Mouse (Mus musculus) A20 (cell line): ENCODE data around the gene Col1a1.

Source experiments
- DNase-seq: peaks from one replicate; pipeline ENCODE4 v3.0.0-alpha.2; 2011; ENCODE audit warnings: low read depth, low spot score

Col1a1 gene

DNA sequence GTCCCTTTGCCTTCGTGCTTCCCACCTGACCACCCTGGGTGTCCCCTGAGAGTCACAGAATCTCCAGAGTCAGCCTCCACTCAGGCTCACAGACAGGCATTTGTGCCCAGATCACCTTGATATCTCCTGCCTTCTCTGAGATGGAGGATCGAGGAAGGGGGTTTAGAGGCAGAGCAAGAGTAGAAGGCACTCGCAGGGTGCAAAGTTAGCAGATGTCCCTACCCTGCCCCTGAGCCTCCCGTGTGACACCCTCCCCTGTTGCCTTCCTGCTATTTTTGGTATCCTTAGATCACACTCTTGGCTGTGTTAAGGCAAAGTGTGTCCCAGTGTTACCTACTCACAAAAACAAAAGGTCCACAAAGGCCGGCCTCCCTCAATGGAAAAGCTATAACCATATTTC, 40.2 kb downstream of the Col1a1 start, which contains the start of gene Sgca:
Gene Sgca, minus strand, starts transcription at position 129 of the 400 bp plus-strand sequence.
- DNase-seq = no peak

GRCm38 (mm10) chr11:94978178-94978915, 42.3 kb downstream of the Col1a1 start:
- DNase-seq = no peak

GRCm38 (mm10) chr11:94978947-94979346, 42.9 kb downstream of the Col1a1 start:
- peak; percentile 94 for DNase-seq

- no peak for DNase-seq
Measured at GRCm38 (mm10) chr11:94979462-94980179, 43.6 kb downstream of the Col1a1 start.

GRCm38 (mm10) chr11:94985140-94985539, 49.1 kb downstream of the Col1a1 start:
- DNase-seq = no peak

- no peak for DNase-seq
Measured at GRCm38 (mm10) chr11:94985822-94986221, 49.8 kb downstream of the Col1a1 start.

- no peak for DNase-seq
Measured at GRCm38 (mm10) chr11:94986435-94986834, 50.4 kb downstream of the Col1a1 start.

DNA sequence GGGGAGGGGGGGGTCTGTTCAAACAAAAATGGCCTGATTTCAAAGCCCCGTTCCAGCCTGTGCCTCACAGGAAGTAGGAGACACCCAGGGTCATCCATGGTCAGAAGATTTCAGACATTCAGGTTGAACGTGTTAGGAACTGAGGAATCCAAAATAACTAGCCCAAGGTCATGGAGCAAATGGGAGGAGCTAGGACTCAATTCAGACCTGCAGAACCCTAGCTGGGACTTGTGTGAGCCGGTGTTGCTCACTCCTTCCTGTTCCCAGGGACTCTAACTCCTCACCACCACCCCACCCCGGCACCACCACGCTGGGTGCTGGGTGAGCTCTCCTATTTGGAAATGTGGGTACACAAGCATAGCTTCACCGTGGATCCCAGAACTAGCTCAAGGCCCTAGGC, 51.3 kb downstream of the Col1a1 start:
- no peak for DNase-seq

DNA sequence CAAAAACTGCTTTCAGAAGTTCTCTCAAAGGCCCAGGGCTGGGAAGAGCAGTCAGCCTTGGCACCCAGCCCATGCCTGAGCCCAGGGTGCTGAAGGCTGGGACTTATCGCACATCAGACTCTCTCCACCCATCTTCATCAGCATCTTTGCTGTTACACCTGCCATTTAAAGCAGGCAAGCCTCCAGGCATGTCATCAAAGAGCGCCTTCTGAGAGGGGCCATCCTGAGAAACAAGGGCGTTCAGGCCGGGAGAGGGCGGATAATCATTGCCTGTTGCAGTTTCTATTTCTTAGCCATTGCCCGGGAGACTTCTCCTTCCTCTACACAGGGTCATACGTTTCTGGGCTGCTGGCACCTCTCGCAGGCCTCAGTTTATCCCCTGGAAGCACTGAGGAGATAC, 51.8 kb downstream of the Col1a1 start:
- no peak for DNase-seq

DNA sequence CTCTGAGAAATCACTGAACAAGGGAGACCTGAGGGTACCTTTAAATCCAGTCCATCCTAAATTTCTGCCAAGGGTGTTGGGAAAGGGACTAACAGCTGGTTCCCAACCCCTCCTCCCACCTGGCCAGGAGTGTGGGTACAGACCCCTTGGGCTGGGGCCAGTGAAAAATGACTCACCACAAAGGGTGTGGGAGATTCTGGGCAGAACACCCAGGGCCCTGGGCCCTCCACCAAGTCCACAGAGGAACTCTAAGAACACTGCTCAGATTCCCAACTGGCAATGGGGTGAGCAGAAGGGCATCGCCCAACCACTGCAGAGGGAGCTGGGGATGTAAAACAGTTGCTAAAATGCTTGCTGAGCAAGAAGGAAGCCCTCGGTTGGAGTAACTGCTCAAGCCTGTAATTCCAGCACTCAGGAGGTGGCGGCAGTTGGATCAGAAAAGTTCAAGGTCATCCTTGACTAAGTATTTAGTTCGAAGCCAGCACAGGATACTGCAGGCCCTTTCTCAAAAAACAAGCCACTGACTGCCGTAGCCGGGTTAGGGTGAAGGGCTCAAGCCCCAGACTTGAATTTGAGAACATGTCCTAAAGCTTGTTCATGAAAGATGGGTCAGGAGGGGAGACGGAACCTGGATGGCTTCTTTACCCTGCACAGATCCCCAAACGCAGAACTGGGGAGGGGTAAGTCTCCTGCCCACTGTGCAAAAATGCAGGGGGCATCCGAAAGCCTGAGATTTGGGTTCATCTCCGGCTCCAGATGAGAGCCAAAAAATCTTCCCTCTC, 52.9 kb downstream of the Col1a1 start:
- DNase-seq = peak; percentile 41

DNA sequence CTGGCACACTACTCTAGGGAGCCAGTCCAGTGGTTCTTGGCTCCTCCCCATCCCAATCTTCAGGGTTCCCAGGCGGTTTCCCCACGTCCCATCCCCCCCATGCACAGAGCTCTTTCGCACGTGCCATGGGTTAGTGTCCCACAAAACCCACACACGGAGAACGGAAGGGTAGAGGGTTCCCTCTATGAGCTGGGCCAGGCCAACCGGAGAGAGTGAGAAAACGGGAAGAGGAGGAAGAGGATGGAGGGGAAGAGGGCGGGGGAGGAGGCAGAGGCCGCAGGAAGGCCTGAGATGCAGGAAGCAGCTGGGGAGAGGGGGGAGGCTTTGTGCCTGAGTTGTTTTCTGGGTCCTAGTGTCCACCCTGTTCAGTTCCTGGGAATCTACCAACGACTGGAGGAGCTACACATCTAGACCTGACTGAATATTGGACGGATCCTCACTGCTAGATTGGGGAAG, 53.6 kb downstream of the Col1a1 start:
- DNase-seq = peak; percentile 89

DNA sequence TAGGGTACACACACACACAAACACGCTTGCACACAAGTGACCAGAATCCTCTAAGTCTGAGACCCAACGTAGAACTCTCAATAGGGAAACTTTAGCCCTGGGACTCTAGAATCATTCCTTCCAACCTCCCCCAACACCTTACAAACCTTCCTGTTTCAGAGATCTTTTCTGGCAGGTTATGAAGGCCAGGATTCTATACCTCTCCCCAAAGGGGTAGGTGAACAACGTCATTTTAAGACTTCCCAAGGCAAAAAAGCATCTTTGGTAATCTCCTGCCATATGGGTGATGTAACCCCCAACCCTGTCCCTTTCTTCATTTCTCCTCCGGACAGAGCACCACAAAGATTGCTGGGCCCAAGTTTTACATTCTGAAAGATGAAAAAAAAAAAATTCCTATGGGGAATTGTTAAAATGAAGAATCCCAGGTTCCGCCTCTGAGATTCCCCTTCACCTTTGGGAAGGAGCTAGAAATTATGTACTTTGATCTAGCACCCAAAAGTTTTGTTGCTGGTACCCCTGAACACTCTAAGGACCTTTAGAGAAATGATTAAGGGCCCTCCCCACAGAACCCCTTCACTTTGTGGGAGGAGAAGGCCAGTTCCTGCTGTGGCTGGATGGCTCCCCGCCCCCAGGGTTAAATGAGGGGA, 54.2 kb downstream of the Col1a1 start:
- DNase-seq = no peak

DNA sequence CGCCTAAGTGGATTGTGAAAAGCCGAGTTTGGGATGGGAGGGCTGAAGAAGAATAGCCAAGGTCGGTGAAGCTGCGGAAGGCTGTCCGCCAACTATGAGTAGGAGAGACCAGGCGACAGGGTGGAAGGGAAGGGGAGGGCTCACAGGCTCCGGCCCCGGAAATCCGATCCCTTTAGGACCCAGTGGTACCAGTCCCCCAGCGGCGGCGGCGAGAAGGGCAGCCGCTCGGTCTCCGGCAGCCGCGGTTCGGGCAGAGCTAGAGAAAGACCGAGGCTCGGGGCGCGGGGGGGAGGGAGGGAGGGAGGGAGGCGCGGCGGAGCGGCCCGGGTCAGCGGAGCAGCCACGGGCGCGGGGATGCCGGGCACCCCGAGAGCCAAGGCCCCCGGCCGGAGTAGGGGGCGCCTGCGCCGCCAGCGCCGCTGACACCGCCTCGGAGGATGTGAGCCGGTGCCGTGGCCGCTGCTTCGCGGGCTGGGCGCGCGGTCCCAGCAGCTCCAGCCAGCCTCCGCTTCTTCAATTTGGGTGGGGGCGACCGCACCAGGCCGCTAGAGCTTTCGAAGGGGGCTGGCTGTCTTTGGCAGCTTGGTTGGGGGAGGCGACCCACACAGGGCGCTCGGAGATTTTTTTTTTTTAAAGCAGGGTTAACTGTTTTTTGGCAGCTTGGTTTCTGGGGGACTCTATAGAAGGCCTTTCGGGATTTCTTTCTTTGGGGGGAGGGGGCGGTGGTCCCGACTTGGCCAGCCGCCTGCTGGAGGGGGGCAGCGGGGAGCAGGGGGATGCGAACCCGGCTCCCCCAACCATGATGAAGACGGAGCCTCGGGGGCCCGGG, 54.9 kb downstream of the Col1a1 start, which contains the start of gene Ppp1r9b:
Gene Ppp1r9b, plus strand, starts transcription at position 287 of the 829 bp plus-strand sequence.
- peak; percentile 94 for DNase-seq

- DNase-seq = peak; percentile 65
Measured at GRCm38 (mm10) chr11:94991641-94992479, 55.8 kb downstream of the Col1a1 start.

GRCm38 (mm10) chr11:94992480-94992753, 56.4 kb downstream of the Col1a1 start:
- DNase-seq = no peak

- peak; percentile 39 for DNase-seq
Measured at GRCm38 (mm10) chr11:94992754-94993606, 57.0 kb downstream of the Col1a1 start.

- DNase-seq = no peak
Measured at GRCm38 (mm10) chr11:94994208-94994814, 58.3 kb downstream of the Col1a1 start.

DNA sequence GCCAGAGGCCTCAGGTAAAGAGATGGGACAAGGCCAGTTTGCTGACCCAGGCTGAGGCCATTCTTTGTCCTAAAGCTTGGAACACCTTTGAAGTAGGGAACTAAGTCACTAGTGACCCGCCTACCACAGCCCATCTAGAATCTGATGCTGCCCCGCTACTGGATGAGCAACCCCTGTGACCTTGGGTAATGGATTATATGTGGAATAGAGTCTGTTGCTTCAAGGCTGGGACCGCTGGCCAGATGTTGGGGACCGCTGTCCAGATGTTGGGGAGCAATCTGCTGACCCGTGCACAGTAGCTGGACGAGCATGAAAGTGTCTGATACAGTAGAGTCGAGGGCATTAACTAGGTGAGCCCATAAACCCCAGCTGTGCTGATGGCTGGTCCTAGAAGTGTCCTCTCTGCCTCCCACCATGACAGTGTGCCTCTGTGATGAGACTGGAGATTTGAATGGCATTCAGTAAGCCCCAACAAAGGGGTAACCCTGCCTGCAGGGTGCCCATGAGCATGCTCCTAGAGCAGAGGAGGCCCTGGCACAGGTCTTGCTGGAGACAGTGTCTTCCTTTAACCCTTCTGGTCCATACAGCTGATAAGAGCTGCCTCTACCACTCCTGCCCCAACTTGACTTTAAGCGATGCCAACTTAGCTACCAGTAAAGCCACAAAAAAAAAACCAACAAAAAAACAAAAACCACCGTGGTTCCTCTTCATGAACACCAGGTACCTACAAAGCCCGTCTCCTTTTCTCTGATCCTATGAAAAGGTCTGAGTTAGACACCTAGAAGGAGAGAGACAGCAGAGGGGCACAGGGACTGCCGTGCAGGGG, 59.1 kb downstream of the Col1a1 start:
- no peak for DNase-seq
